Mouse (Mus musculus): Measurements from ENCODE around the gene Pfdn2. TPM values are rescaled to one million over a fixed set of nuclear protein-coding genes. Genes with fewer than 3 reads are reported as not detected.
A peak's percentile ranks its signal among the peaks of the same experiment; 100 is the strongest.

Pfdn2 gene
- total RNA-seq, 2 experiments from 2014 or later, result 186 to 191 TPM

GRCm38 (mm10) chr1:171379935-171380599 lies 34.6 kb downstream of the Pfdn2 start:
- peak; percentile 71 for TF ChIP-seq CTCF (IDR thresholded peaks at IDR 0.05)
- peak overlapping the region; percentile 43 for H3K4me3 ChIP-seq
- intact Hi-C loops (cut with DNase I), result loop anchor here (1.0 kb wide), 1 partner anchor 31 kb away; the partner anchor contains the start of gene Usf1
- no peak overlapping the region; the same call in 1 of the 2 replicates for H3K27ac ChIP-seq
- peak; percentile 71 to 73 for DNase-seq (ENCODE audit: extremely low spot score in 1 of 2, low spot score in 2 of 2)

GRCm38 (mm10) chr1:171382096-171382620 lies 36.7 kb downstream of the Pfdn2 start:
- Histone ChIP-seq H3K27ac (no peak overlapping the region), H3K4me3 (no peak overlapping the region)
- intact Hi-C loops (cut with DNase I), result no loop called here
- DNase-seq (ENCODE audit: extremely low spot score in 1 of 2, low spot score in 2 of 2), result no peak
- peak; percentile 15 for TF ChIP-seq CTCF (IDR thresholded peaks at IDR 0.05)

GRCm38 (mm10) chr1:171384361-171384760 lies 38.9 kb downstream of the Pfdn2 start:
- no peak overlapping the region for H3K4me3 ChIP-seq
- DNase-seq (ENCODE audit: extremely low spot score in 1 of 2, low spot score in 2 of 2), result no peak
- no peak overlapping the region for H3K27ac ChIP-seq
- no peak for TF ChIP-seq CTCF (IDR thresholded peaks at IDR 0.05)
- intact Hi-C loops (cut with DNase I), result no loop called here

GRCm38 (mm10) chr1:171385171-171385570 lies 39.7 kb downstream of the Pfdn2 start:
- Histone ChIP-seq H3K4me3 (no peak overlapping the region), H3K27ac (no peak overlapping the region)
- intact Hi-C loops (cut with DNase I), result no loop called here
- TF ChIP-seq CTCF (IDR thresholded peaks at IDR 0.05), result no peak; the same call in 1 of the 2 replicates
- no peak for DNase-seq (ENCODE audit: extremely low spot score in 1 of 2, low spot score in 2 of 2)

GRCm38 (mm10) chr1:171387099-171387498 lies 41.6 kb downstream of the Pfdn2 start:
- peak; percentile 24 for TF ChIP-seq CTCF (IDR thresholded peaks at IDR 0.05)
- intact Hi-C loops (cut with DNase I), result no loop called here
- Histone ChIP-seq H3K4me3 (no peak overlapping the region), H3K27ac (no peak overlapping the region)
- no peak for DNase-seq (ENCODE audit: extremely low spot score in 1 of 2, low spot score in 2 of 2)

- Histone ChIP-seq H3K4me3 (no peak within 1 kb of the TSS), H3K27ac (no peak within 1 kb of the TSS)
- no peak for TF ChIP-seq CTCF (IDR thresholded peaks at IDR 0.05)
- DNase-seq (ENCODE audit: extremely low spot score in 1 of 2, low spot score in 2 of 2), result no peak
- intact Hi-C loops (cut with DNase I), result no loop called here
Measured at GRCm38 (mm10) chr1:171388376-171389102, 43.1 kb downstream of the Pfdn2 start, which contains the start of gene Arhgap30. Arhgap30 (plus strand) TSS chr1:171388954.

- no peak for DNase-seq (ENCODE audit: extremely low spot score in 1 of 2, low spot score in 2 of 2)
- Histone ChIP-seq H3K27ac (no peak overlapping the region), H3K4me3 (no peak overlapping the region)
- intact Hi-C loops (cut with DNase I), result no loop called here
- no peak for TF ChIP-seq CTCF (IDR thresholded peaks at IDR 0.05)
Measured at GRCm38 (mm10) chr1:171390101-171390500, 44.6 kb downstream of the Pfdn2 start.

- Histone ChIP-seq H3K27ac (no peak overlapping the region), H3K4me3 (no peak overlapping the region)
- no peak for DNase-seq (ENCODE audit: extremely low spot score in 1 of 2, low spot score in 2 of 2)
- no peak for TF ChIP-seq CTCF (IDR thresholded peaks at IDR 0.05)
- intact Hi-C loops (cut with DNase I), result no loop called here
Measured at GRCm38 (mm10) chr1:171401821-171402220, 56.4 kb downstream of the Pfdn2 start.

GRCm38 (mm10) chr1:171402991-171403390 lies 57.5 kb downstream of the Pfdn2 start:
- Histone ChIP-seq H3K4me3 (no peak overlapping the region), H3K27ac (no peak overlapping the region)
- intact Hi-C loops (cut with DNase I), result no loop called here
- TF ChIP-seq CTCF (IDR thresholded peaks at IDR 0.05), result no peak
- DNase-seq (ENCODE audit: extremely low spot score in 1 of 2, low spot score in 2 of 2), result no peak

GRCm38 (mm10) chr1:171407263-171407662 lies 61.8 kb downstream of the Pfdn2 start:
- no peak overlapping the region for H3K4me3 ChIP-seq
- TF ChIP-seq CTCF (IDR thresholded peaks at IDR 0.05), result no peak
- no peak for DNase-seq (ENCODE audit: extremely low spot score in 1 of 2, low spot score in 2 of 2)
- intact Hi-C loops (cut with DNase I), result no loop called here
- no peak overlapping the region for H3K27ac ChIP-seq

Other genes with a start within 250 kb of the Pfdn2 start
- 1 to 10 TPM in 1 of 2 experiments, not detected in 1; 1.5 TPM for gene Cfap126, start 231.8 kb upstream of the Pfdn2 start, total RNA-seq (2021)
- gene Sdhc, start 195.1 kb upstream of the Pfdn2 start, total RNA-seq (2021), result 100 to 1,000 TPM; 194 to 195 TPM
- gene Mpz, start 195.0 kb upstream of the Pfdn2 start, total RNA-seq (2021), result not detected
- gene Pcp4l1, start 149.4 kb upstream of the Pfdn2 start, total RNA-seq (2021), result 100 to 1,000 TPM in 1 of 2 experiments, 10 to 100 TPM in 1; 76.7 to 113 TPM
- under 1 TPM; 0.19 to 0.23 TPM for gene Nr1i3, start 131.7 kb upstream of the Pfdn2 start, total RNA-seq (2021)
- gene Tomm40l, start 123.2 kb upstream of the Pfdn2 start, total RNA-seq (2021), result 10 to 100 TPM; 86.4 to 91.2 TPM
- 1 to 10 TPM; 1.5 to 2.2 TPM for gene Apoa2, start 120.6 kb upstream of the Pfdn2 start, total RNA-seq (2021)
- gene Fcer1g, start 111.3 kb upstream of the Pfdn2 start, total RNA-seq (2021), result 10 to 100 TPM; 12.6 to 14.4 TPM
- gene Adamts4, start 95.2 kb upstream of the Pfdn2 start, total RNA-seq (2021), result 1 to 10 TPM; 6.7 to 8.6 TPM
- 100 to 1,000 TPM; 267 to 272 TPM for gene Ndufs2, start 94.3 kb upstream of the Pfdn2 start, total RNA-seq (2021)
- 10 to 100 TPM; 57.0 to 69.2 TPM for gene B4galt3, start 75.3 kb upstream of the Pfdn2 start, total RNA-seq (2021)
- 10 to 100 TPM; 26.0 to 32.1 TPM for gene Ppox, start 64.5 kb upstream of the Pfdn2 start, total RNA-seq (2021)
- gene Usp21, start 57.7 kb upstream of the Pfdn2 start, total RNA-seq (2021), result 10 to 100 TPM; 59.8 to 65.7 TPM
- 100 to 1,000 TPM; 101 to 108 TPM for gene Ufc1, start 50.6 kb upstream of the Pfdn2 start, total RNA-seq (2021)
- 10 to 100 TPM; 40.4 to 40.9 TPM for gene Dedd, start 16.5 kb upstream of the Pfdn2 start, total RNA-seq (2021)
- gene Nit1, start within 50 bp of the Pfdn2 start, total RNA-seq (2021), result 10 to 100 TPM; 43.3 to 44.3 TPM
- gene Klhdc9, start 15.1 kb downstream of the Pfdn2 start, total RNA-seq (2021), result 1 to 10 TPM; 6.2 to 7.1 TPM
- gene Nectin4, start 24.4 kb downstream of the Pfdn2 start, total RNA-seq (2021), result 1 to 10 TPM; 3.0 to 3.1 TPM
- gene Arhgap30, start 43.3 kb downstream of the Pfdn2 start, total RNA-seq (2021), result 1 to 10 TPM; 2.0 to 2.2 TPM
- gene Usf1, start 65.6 kb downstream of the Pfdn2 start, total RNA-seq (2021), result 100 to 1,000 TPM in 1 of 2 experiments, 10 to 100 TPM in 1; 99.7 to 106 TPM
- 1 to 10 TPM; 2.9 to 4.3 TPM for gene Tstd1, start 73.2 kb downstream of the Pfdn2 start, total RNA-seq (2021)
- gene F11r, start 91.9 kb downstream of the Pfdn2 start, total RNA-seq (2021), result 1 to 10 TPM; 4.9 to 6.2 TPM
- 1 to 10 TPM; 4.9 to 5.4 TPM for gene Alyref2, start 157.8 kb downstream of the Pfdn2 start, total RNA-seq (2021)
- gene Itln1, start 189.6 kb downstream of the Pfdn2 start, total RNA-seq (2021), result not detected
- not detected for gene Cd244a, start 213.5 kb downstream of the Pfdn2 start, total RNA-seq (2021)